Mouse (Mus musculus) megakaryocyte, embryonic 14.5 days (primary cell): ENCODE measurements around the gene Ctnna3.

Experiments
- FLI1 ChIP-seq: IDR thresholded peaks from 2 replicates; pipeline ENCODE4 v1.6.1; 2012; ENCODE audit warnings: low read length, inconsistent platforms, mixed read lengths
- GATA1 ChIP-seq: IDR thresholded peaks from 3 replicates; pipeline ENCODE4 v1.6.1; 2012; ENCODE audit warnings: mixed read lengths, low read length, inconsistent platforms, borderline replicate concordance

GRCm38 (mm10) chr10:64489471-64489870 is 1059.6 kb downstream of the Ctnna3 start:
- TF ChIP-seq GATA1 (no peak), FLI1 (no peak)
